Mouse (Mus musculus) stomach, embryonic 16.5 days (tissue): ENCODE measurements around the gene Pappa. TPM values are rescaled to one million over a fixed set of nuclear protein-coding genes. Genes with fewer than 3 reads are reported as not detected.

Experiments
- ATAC-seq: fragments of 200-750 bp; cut with Nextera tagmentation; 2 replicates; pipeline ENCODE4 v1.8.0; 2017; ENCODE audit warnings: moderate number of reproducible peaks, moderate TSS enrichment; ENCODE audit not compliant: insufficient read depth, low FRiP score
- H3K27ac ChIP-seq: fragments of 300-500 bp; sonication (generic); 2 replicates; pipeline ENCODE4 v1.5.1; 2014; ENCODE audit warnings: low read length
- H3K27me3 ChIP-seq: fragments of 300-500 bp; sonication (generic); 2 replicates; pipeline ENCODE4 v1.6.1; 2014; ENCODE audit warnings: low read length, control low read depth, mixed read lengths; ENCODE audit not compliant: control insufficient read depth, insufficient read depth
- H3K36me3 ChIP-seq: fragments of 300-500 bp; sonication (generic); 2 replicates; pipeline ENCODE4 v1.6.1; 2014; ENCODE audit warnings: low read length; ENCODE audit not compliant: control insufficient read depth, insufficient read depth
- H3K4me1 ChIP-seq: fragments of 300-500 bp; sonication (generic); 2 replicates; pipeline ENCODE4 v1.6.1; 2014; ENCODE audit warnings: low read length, control low read depth, mixed read lengths; ENCODE audit not compliant: control insufficient read depth, insufficient read depth
- H3K4me2 ChIP-seq: fragments of 300-500 bp; sonication (generic); 2 replicates; pipeline ENCODE4 v1.6.1; 2014; ENCODE audit warnings: low read depth, low read length, mixed read lengths
- H3K4me3 ChIP-seq: fragments of 300-500 bp; sonication (generic); replicated peaks from 2 replicates; pipeline ENCODE4 v1.5.1; 2014; ENCODE audit warnings: mild to moderate bottlenecking, low read length
- H3K9ac ChIP-seq: fragments of 300-500 bp; sonication (generic); 2 replicates; pipeline ENCODE4 v1.6.1; 2014; ENCODE audit warnings: low read length
- H3K9me3 ChIP-seq: fragments of 300-500 bp; sonication (generic); replicated peaks from 2 replicates; pipeline ENCODE4 v1.6.1; 2016; ENCODE audit warnings: low read length, control low read depth; ENCODE audit not compliant: control insufficient read depth
- WGBS: fragments of 180-500 bp; shearing (Covaris S2); extraction: QIAGEN DNeasy Blood & Tissue Kit; methylation state at CpG from one replicate; pipeline ENCODE4 v1.1.7; 2014; 5-methylcytosine and 5-hydroxymethylcytosine counted together
- polyA plus RNA-seq: library from polyadenylated mRNA; unstranded; fragments of >200 nt; fragmentation: Nextera tagmentation; extraction: Ambion mirVana; gene quantifications from 2 replicates; pipeline ENCODE4 v1.2.1, GENCODE M21; 2015

The Pappa gene
- polyA plus RNA-seq, 1 experiment from 2014 or later = 0.98 TPM

DNA sequence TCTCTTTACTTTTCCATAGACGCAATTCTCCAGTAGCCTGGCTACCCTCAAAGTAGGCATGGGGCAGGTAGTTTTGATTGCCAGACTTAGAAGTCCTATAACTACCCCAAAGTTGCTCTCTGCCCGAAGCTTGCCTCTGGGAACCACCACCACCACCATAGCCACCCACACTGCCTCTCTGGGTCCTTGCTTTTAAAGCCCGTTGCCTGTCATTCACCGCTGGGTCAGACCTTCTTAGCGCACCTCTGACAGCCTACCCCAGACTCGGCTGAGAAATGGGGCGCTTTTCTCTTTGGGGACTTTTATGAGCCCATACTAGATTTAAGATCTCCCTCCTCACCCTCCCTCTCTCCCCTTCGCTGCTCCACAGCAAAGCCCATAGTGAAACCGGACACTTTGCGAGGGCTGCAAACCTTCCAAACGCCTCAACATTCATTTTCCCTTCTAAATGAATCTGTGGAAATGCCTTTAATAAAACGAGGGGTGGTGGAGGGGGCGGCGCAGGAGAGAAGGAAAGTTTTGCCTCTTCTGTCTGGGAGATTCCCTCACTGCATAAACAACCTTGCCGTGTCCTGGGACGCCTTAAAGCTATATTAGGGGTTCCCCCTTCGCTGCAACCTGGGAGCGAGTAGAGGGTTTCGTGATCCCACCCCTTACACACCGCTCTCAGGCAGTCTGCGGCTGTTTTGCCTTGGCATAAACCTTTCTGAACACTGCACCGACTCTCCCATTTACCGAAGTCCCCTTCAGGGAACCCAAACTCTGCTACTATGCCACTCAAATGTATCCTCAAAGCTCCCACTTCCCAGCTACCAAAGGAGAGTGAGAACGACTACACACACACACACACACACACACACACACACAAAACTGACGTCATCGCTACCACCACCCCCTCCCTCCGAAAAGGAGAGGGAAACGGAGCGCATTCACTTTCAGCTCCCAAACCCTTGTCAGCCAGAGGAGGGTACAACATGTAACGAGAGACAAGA lies 1.7 kb downstream of the Pappa start:
- WGBS = under 1% methylated on average over 30 of the region's 30 CpGs
- Histone ChIP-seq H3K27me3 (peaks cover 8% of the 10 kb centered on the region), H3K9me3 (no peaks in the 10 kb centered on the region), H3K4me3 (peak overlapping the region; percentile 61), H3K4me1 (peaks cover 13% of the 10 kb centered on the region), H3K9ac (peak overlapping the region; percentile 78), H3K4me2 (peak overlapping the region; percentile 93), H3K36me3 (no peaks in the 10 kb centered on the region), H3K27ac (peak overlapping the region; percentile 57)
- peak; percentile 39; the same call in 1 of the 2 replicates for ATAC-seq

DNA sequence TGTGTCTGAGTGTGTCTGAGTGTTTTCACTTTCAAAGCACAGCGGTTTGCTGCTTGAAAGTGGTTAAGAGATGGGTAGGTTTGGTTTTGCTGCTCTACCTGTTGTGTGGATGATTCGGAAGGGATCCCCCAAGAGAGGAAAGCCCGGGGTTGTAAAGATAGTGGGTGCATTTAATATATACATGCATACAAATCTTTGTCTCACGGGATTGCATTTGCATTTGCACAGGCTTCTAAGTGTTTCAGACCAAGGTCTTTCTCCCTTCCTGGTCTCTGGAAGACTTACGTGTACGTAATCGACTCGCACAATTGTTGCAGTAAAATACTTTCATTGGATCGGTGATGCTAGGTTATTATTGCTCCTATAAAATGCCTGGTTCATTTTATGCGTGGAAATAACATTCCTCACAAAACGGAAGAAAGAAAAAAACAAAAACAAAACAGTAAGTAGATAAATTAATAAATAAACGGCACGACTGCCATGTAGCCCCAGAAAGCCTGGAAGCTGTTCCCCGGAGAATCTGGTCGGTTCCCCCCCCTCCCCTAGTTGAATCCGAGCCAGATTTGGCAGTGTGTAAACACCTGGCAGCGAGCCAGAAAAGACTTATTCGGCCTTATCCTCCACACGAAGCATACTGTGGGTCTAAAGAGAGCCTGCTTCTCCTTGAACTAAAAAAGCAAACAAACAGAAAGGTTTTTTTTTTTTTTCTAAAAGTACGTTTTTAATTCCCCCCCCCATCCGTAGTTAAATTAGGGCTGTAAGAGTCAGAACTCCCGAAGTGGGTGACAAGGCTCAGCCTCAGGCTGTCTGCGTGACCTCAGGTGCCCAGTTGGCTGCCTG lies 2.7 kb downstream of the Pappa start:
- Histone ChIP-seq H3K9me3 (no peaks in the 10 kb centered on the region), H3K27ac (peak overlapping the region; percentile 56; the same call in 1 of the 2 replicates), H3K27me3 (peaks cover 8% of the 10 kb centered on the region), H3K36me3 (no peaks in the 10 kb centered on the region), H3K4me3 (peak overlapping the region; percentile 61), H3K9ac (peak overlapping the region; percentile 78), H3K4me1 (peaks cover 13% of the 10 kb centered on the region), H3K4me2 (peak overlapping the region; percentile 93)
- 5% methylated on average over 23 of the region's 23 CpGs for WGBS
- ATAC-seq = no peak

DNA sequence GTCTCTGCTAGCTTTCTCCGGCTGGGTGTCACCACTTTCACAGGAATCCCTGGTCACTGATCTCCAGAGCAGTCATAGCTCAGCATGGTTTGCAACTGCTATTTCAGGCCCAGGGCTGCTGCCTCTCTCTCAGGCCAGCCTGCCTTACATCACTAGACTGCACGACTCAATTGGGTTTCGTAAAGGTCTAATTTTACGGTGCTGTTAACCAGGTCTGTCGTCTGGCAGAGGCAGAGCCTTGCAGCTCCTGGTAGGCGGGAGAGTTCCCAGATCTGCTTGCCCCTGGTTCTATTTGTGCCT lies 3.3 kb downstream of the Pappa start:
- no peak overlapping the region for H3K27ac ChIP-seq

DNA sequence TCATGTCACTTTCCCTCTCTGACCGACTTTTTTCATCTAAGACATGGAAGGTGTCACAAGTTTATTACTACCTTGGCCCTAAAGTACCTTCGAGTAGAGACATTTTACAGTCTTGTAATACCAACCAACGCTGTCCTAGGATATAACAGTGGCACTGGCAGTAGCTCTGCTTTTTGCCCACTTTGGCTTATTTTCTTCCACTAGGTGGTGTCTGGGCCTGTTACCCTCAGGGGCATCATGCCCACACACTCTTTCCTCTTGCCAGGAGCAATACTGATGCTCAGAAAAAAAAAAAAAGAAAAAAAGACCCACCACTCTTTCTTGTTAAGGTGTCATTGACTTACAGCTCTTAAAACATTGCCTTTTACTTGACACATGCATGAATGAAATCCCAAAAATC lies 8.7 kb downstream of the Pappa start:
- Histone ChIP-seq H3K9me3 (no peaks in the 10 kb centered on the region), H3K4me2 (no peak overlapping the region), H3K4me1 (no peaks in the 10 kb centered on the region), H3K9ac (no peak overlapping the region), H3K36me3 (no peaks in the 10 kb centered on the region), H3K27ac (no peak overlapping the region), H3K4me3 (no peak overlapping the region), H3K27me3 (0 out of 2 replicates have a peak, but pooled peaks cover 3% of the 10 kb centered on the region)
- ATAC-seq = no peak
- WGBS = 73% methylated on average over 3 of the region's 3 CpGs

More for the DNA sequence above, 3.3 kb downstream of the Pappa start:
- Histone ChIP-seq H3K9me3 (no peaks in the 10 kb centered on the region), H3K36me3 (no peaks in the 10 kb centered on the region), H3K27me3 (peaks cover 8% of the 10 kb centered on the region), H3K4me3 (peak overlapping the region; percentile 61; the same call in 1 of the 2 replicates), H3K9ac (no peak overlapping the region; the same call in 1 of the 2 replicates), H3K4me1 (peaks cover 13% of the 10 kb centered on the region), H3K4me2 (peak overlapping the region; percentile 93)
- no peak for ATAC-seq
- 45% methylated on average over 6 of the region's 6 CpGs for WGBS

DNA sequence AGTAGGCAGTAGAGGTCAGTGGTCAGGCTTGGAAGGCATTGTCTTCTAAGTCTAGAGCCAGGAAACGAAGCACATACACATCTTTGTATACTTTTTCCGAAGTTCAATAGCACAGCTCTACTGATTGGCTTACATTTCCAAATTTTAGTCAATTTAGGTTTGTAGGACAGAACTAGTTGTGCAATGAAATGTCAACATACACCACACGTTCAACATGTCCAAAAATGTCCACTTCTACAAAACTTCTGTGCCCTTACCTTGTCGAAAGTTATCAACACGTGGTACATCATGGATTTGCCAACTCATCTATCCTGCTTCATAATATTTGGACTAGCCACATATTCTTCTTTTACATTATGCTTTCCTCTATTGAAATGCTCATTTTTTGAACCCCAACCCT lies 10.4 kb downstream of the Pappa start:
- no peak overlapping the region for H3K4me3 ChIP-seq
- H3K27me3 ChIP-seq = no peaks in the 10 kb centered on the region
- WGBS = 78% methylated on average over 5 of the region's 5 CpGs
- H3K9ac ChIP-seq = no peak overlapping the region
- no peaks in the 10 kb centered on the region for H3K4me1 ChIP-seq
- ATAC-seq = no peak
- no peak overlapping the region for H3K4me2 ChIP-seq
- no peaks in the 10 kb centered on the region for H3K36me3 ChIP-seq
- H3K9me3 ChIP-seq = no peaks in the 10 kb centered on the region
- no peak overlapping the region for H3K27ac ChIP-seq

DNA sequence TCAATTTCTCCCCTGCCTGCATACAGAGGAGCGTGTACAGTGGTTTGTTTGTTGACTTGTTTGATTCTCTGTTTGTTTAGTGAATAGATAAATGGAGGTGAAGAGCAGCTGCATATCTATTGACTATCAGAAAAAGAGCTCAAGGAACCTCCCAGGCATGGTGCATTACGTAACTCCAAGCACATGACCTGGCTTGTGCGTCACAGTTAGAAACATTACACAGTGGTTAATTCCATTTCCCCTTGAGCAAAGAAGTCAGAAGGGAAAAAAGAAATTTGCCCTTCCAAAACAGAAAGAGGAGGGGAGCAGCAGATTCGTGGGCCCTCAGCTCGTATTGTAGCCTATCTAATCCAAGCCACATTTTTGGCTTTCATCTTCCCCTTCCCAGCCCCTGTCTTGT lies 11.1 kb downstream of the Pappa start:
- H3K4me2 ChIP-seq = no peak overlapping the region
- H3K9me3 ChIP-seq = no peaks in the 10 kb centered on the region
- 56% methylated on average over 5 of the region's 5 CpGs for WGBS
- ATAC-seq = no peak
- no peaks in the 10 kb centered on the region for H3K4me1 ChIP-seq
- no peaks in the 10 kb centered on the region for H3K27me3 ChIP-seq
- H3K9ac ChIP-seq = no peak overlapping the region
- H3K36me3 ChIP-seq = no peaks in the 10 kb centered on the region
- H3K4me3 ChIP-seq = no peak overlapping the region
- H3K27ac ChIP-seq = no peak overlapping the region

DNA sequence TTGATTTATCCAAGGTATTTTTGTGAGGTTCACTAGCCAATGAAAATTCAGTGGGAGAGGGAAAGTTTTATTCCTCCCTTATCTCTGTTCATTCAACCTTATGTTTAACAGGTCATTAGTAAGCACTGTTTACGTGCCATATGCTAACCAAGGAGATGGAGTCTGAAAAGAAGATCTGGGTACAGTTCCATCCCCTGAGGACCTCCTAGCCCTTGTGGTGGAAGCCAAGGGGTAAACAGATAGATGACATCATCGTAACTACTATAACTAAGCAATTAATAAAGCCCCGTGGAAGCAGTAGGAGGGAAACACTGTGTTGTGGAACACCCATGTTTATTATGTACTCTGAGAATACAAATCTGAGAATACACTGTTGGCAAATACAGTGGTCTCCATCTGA lies 12.6 kb downstream of the Pappa start:
- no peaks in the 10 kb centered on the region for H3K4me1 ChIP-seq
- H3K4me3 ChIP-seq = no peak overlapping the region
- H3K36me3 ChIP-seq = no peaks in the 10 kb centered on the region
- H3K9ac ChIP-seq = no peak overlapping the region
- no peak overlapping the region for H3K27ac ChIP-seq
- no peaks in the 10 kb centered on the region for H3K27me3 ChIP-seq
- no peak for ATAC-seq
- 70% methylated on average over 3 of the region's 3 CpGs for WGBS
- no peaks in the 10 kb centered on the region for H3K9me3 ChIP-seq
- H3K4me2 ChIP-seq = no peak overlapping the region

DNA sequence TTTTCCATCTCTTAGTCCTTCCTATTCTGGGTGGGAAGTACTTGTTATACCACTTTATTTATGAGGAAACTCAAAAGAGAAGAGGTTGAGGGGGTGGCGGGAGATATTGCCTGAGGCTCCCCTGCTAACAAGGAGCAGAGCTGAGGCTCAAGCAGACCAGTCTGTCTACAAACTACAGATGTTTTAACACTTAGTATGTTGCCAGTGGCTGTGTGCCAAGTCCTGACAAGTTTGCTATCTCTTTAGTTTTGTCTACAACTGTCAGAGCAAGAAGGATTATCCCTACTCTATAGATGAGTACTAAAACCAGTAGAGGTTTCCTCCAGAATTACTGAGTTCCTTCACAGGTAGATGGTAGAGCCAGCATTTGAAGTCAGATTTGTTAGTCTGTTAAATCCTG lies 23.0 kb downstream of the Pappa start:
- ATAC-seq = no peak
- Histone ChIP-seq H3K27me3 (no peaks in the 10 kb centered on the region), H3K36me3 (no peaks in the 10 kb centered on the region), H3K4me1 (no peaks in the 10 kb centered on the region), H3K27ac (no peak overlapping the region), H3K4me3 (no peak overlapping the region), H3K9me3 (no peaks in the 10 kb centered on the region), H3K4me2 (no peak overlapping the region), H3K9ac (no peak overlapping the region)
- WGBS = 42% methylated on average over 1 of the region's 1 CpGs

DNA sequence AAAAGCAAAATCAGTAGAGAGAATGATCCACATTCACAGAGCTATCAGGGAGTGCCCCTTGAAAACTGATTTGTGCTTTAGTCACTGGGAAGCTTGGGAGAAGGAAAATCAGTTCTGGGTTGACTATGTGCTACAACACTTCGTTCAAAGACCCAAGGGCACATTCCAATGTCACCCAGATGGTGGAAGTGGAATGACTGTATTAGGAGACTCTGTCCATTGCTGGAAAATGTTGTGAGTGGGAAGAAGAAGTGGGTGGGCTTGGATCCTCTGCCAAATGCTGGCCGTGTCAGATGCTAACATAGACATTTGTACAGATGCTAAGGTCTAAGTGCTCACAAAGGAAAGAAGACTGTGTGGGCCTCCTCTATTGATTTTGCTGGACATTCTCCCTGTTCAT lies 29.6 kb downstream of the Pappa start:
- no peak for ATAC-seq
- Histone ChIP-seq H3K4me1 (no peaks in the 10 kb centered on the region), H3K36me3 (no peaks in the 10 kb centered on the region)

More for the DNA sequence above, 29.6 kb downstream of the Pappa start:
- H3K27ac ChIP-seq = no peak overlapping the region
- H3K9ac ChIP-seq = no peak overlapping the region
- H3K4me2 ChIP-seq = no peak overlapping the region
- H3K9me3 ChIP-seq = no peaks in the 10 kb centered on the region
- 68% methylated on average over 2 of the region's 2 CpGs for WGBS
- H3K27me3 ChIP-seq = no peaks in the 10 kb centered on the region
- no peak overlapping the region for H3K4me3 ChIP-seq
